Mouse (Mus musculus) leukemia stem cell, adult 10-12 weeks (primary cell): ENCODE data around the gene Arl1. TPM values are rescaled to one million over a fixed set of nuclear protein-coding genes. Genes with fewer than 3 reads are reported as not detected.

Source experiments
- polyA plus RNA-seq: library from polyadenylated mRNA; stranded (reverse); fragments of >175 nt; gene quantifications from 2 replicates; pipeline ENCODE4 v1.2.3, GENCODE M21; 2012; ENCODE audit warnings: low replicate concordance

Gene Arl1
- 23.7 and 25.0 TPM in 2 replicates for polyA plus RNA-seq

DNA sequence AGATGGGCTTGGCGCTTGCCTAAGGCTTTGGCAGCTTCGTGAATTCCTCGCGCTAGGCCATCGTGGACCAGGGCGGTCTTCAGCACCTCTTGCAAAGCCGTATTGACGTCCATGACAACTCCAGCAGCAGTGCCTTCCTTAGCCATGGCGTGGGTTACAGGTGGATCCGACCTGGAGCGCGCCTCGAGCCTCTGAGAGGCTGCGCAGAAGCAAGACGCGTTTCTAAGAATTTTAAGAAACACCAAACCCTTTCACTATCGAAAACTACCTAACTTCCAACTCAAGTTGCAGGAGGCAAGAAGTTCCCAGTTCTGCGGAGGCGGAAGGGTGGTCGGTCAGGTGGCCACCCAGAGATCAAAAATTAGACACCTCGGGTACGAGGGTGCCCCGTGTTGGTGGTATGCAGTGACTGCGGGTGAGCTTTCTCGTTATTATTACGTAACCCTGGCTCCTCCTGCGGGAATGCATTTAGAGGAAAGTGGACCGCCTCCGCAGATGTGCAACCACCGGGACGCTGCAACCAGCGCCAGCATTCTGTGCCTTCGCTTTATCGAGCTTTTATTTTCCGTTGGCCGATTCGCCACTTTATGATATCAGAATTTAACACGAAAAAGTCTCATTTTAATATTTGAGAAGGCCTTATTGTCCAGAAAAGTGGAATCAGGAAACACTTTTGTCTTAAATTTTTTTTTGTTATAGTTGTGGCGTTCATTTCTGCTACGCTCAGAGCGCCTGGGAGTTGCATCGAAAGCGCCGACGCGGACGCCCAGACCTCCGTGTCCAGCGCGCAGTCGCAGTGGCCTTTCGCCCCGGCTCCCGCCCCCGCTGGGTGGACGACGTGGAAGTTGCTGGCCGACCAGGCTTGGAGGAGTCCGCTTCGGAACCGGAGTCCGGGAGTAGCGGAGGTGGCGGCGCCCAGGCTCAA, at the start of gene Arl1:
TSS of gene Arl1 (plus strand) at position 288 of the 925 bp plus-strand sequence.

DNA sequence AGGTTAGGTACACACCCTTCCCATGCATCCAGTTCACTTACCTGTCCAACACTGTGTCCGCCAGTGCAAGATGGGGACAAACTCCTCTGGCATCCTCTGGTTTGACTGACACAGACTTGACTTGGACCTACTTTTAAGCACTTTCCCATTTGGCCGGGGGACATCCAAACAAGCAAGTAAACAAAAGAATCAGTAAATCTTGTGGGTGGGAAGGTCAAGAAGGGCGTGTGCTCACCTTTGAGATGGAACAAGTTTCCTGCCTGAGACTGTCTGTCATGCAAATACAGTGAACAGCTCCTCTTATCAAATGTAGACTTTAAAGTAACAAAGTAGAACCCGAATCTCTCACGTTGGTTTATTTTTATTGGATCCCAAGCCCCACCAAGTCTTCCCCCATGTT, 45.7 kb upstream of the Arl1 start, which contains the start of gene Spic:
TSS of gene Spic (minus strand) at position 91 of the 400 bp plus-strand sequence.

Other genes starting within 250 kb of the Arl1 start
- gene Chpt1, start 226.8 kb upstream of the Arl1 start, polyA plus RNA-seq = 19.0 and 24.4 TPM in 2 replicates
- gene Mybpc1, start 125.7 kb upstream of the Arl1 start, polyA plus RNA-seq = not detected in 2 replicates
- 0.80 and 1.2 TPM in 2 replicates for gene Spic, start 45.8 kb upstream of the Arl1 start, polyA plus RNA-seq
- gene Utp20, start 95.9 kb downstream of the Arl1 start, polyA plus RNA-seq = 4.3 and 66.8 TPM in 2 replicates
- gene Slc5a8, start 155.1 kb downstream of the Arl1 start, polyA plus RNA-seq = not detected in 2 replicates